Mouse (Mus musculus) brain, embryonic 14.5 days (tissue): ENCODE results near the gene Dmrtc2.

Experiments used
- CTCF ChIP-seq: fragments of 200-500 bp; IDR thresholded peaks from 2 replicates; pipeline ENCODE4 v1.5.1; 2012; ENCODE audit warnings: inconsistent platforms, mild to moderate bottlenecking, moderate library complexity, borderline replicate concordance; ENCODE audit not compliant: insufficient read depth, insufficient read length; ENCODE audit errors: extremely low read depth
- POLR2A ChIP-seq: fragments of 200-500 bp; IDR thresholded peaks from 2 replicates; pipeline ENCODE4 v1.6.1; 2012; ENCODE audit warnings: mild to moderate bottlenecking, inconsistent platforms, borderline replicate concordance; ENCODE audit not compliant: poor library complexity, insufficient read depth, insufficient read length, severe bottlenecking; ENCODE audit errors: extremely low read depth

DNA sequence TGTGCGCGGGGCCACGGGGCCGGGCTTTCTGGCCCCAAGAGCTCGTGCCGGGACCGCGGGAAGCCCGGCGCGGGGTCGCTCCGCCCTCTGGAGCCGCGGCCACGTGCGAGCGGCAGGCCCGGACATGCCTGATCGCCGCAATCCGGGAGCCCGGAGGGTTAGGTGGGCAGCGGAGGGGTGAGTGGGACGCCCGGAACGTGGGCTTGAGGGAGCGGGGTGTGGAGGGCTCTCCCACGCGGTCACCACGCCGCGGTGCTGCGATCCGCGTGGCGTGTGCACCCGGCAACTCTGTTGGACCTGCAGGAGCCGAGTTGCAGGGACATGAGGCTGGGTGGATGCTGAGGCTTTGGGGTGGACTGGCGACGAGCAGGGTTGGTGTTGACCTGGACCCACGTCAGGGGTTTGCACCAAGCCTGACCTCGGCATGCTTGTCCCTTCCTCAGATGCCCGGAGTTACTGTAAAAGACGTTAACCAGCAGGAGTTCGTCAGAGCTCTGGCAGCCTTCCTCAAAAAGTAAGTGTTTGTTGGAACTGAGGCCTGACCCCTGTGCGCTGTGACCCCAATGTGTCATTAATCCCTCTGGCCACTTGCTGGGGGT is 14.9 kb downstream of the Dmrtc2 start:
- TF ChIP-seq POLR2A (no peak), CTCF (no peak)
